Mouse (Mus musculus) brain, adult 2 months (tissue): ENCODE measurements around the gene Numbl.

ENCODE experiments used
- DNase-seq: peaks from one replicate; pipeline ENCODE4 v3.0.0; 2011; ENCODE audit warnings: low read depth, low spot score

Numbl gene

GRCm38 (mm10) chr7:27251946-27252345 is 6.3 kb upstream of the Numbl start:
- DNase-seq: no peak

DNA sequence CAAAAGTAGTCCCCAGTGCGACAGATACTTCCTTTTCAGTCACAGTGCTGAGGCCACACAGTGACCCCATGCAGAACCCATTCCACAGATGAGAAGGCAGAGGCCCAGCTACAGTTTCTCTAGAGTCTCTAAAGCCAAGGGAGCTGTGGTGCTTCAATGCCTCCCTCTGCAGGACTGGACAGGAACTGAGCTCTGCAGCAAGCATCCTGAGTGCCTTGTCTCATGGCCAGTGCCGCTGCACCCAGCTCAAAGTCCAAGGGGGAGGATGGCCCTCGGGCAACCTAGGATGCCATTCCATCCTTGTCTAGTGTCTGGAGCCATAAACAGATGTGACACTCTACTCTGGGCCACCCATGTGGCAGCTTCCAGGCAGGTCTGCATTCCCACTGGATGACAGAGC is 2.5 kb upstream of the Numbl start:
- DNase-seq: peak; percentile 47

- peak; percentile 94 for DNase-seq
Measured at GRCm38 (mm10) chr7:27257046-27257851, 984 bp upstream of the Numbl start.

GRCm38 (mm10) chr7:27257852-27258204 is 405 bp upstream of the Numbl start:
- DNase-seq: peak; percentile 69

GRCm38 (mm10) chr7:27259271-27259721 is 1.1 kb downstream of the Numbl start:
- DNase-seq: peak; percentile 46

GRCm38 (mm10) chr7:27259771-27260170 is 1.5 kb downstream of the Numbl start:
- DNase-seq: peak; percentile 71

DNA sequence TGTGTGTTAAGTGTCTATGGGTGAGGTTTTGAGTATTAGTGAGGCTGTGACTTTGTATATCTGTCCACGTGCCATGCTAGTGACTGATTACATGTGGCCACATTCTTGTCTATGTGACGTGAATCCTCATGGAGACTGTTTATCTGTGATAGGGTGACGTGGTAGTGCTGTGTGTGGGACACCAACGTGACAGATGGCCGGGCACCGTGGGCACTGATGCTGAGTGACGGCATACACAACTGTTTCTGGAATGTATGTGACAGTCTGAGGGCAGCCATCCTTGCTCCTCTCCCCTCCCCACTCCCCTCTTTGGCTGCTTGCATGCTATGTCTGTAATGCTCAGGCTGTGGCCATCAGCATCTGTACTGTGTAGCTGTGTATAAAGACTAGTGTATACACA is 2.6 kb downstream of the Numbl start:
- DNase-seq: peak; percentile 65

DNA sequence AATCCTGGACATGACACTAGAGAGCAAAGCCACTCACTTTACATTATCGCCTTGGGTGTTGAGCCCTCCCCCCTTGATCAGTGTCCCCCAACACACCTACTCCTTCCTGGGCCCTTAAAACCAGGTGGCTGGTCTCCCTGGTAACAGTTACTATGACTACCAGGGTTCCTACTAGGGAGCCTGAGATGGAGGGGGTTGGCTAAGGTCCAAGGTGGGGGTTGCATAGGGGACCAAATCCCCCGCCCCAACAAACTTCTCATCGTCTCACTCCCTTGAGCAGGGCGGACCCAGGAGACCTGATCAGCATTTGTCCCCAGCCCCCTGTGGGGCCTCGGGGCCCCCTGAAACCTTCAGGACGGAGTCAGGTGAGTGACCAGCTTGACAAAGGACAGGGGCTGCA is 3.7 kb downstream of the Numbl start:
- DNase-seq: peak; percentile 57

GRCm38 (mm10) chr7:27264761-27265160 is 6.5 kb downstream of the Numbl start:
- DNase-seq: peak; percentile 56

DNA sequence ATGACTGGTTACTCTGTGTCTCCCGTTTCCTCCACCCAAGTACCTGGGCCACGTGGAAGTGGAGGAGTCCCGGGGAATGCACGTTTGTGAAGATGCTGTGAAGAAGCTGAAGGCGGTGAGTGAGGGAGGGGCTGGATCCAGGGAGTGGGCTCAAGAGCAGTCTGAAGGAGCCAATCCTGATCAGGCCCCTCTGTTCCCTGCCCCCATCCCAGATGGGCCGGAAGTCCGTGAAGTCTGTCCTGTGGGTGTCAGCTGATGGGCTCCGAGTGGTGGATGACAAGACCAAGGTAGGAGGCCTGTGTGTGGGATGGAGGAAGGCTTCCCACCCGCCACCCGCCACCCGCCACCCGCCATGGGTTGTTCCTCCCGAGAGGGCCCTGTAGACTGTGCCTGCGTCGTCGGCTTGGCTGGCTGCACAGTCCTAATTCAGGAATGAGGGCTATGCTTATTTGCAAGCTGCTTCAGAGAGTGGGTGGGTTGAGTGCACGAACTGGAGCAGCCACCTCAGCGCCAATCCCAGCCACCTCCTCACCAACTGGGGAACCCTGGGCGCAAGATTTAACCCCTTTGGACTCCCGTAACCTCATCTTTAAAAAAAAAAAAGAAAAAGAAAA is 8.4 kb downstream of the Numbl start:
- peak; percentile 87 for DNase-seq

DNA sequence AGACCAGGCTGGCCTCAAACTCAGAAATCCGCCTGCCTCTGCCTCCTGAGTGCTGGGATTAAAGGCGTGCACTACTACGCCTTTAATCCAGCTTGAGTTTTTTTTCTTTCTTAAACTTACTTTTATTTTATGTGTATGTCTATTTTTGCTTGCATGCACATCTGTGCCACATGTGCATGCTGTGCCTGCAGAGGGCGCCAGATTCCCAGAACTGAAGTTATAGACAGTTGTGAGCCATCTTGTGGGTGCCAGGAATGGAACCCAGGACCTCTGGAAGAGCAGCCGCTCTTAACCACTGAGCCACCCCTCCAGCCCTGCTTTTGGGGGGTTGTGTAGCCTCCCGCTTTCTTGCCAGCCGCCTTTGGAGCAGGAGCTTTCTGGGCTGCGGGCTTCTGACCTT is 13.2 kb downstream of the Numbl start:
- no peak for DNase-seq

DNA sequence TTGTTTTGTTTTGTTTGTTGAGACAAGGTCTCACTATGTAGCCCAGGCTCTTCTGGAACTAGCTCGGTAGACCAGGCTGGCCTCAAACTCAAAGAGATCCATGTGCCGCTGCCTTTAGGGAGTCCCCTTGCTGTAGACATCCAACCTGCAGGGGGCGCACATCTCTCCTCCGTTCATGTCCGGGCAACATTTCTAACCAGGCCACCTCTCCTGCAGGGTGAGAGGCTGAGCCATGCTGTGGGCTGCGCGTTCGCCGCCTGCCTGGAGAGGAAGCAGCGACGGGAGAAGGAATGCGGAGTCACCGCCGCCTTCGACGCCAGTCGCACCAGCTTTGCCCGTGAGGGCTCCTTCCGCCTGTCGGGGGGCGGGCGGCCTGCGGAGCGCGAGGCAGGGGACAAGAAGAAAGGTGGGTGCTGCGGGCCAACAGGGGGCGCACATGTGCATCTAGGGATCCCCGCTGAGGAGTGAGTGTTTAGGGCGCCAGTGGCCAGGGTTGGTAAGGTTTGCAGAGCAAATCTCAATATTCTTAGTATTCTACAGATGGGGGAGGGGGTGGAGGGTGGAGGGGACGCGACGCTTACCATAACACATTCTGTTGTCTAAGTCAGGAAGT is 15.6 kb downstream of the Numbl start:
- peak; percentile 59 for DNase-seq

GRCm38 (mm10) chr7:27274916-27275315 is 16.7 kb downstream of the Numbl start:
- DNase-seq: no peak

- DNase-seq: no peak
Measured at GRCm38 (mm10) chr7:27276021-27276420, 17.8 kb downstream of the Numbl start.

- peak; percentile 38 for DNase-seq
Measured at GRCm38 (mm10) chr7:27277191-27277590, 19.0 kb downstream of the Numbl start.

DNA sequence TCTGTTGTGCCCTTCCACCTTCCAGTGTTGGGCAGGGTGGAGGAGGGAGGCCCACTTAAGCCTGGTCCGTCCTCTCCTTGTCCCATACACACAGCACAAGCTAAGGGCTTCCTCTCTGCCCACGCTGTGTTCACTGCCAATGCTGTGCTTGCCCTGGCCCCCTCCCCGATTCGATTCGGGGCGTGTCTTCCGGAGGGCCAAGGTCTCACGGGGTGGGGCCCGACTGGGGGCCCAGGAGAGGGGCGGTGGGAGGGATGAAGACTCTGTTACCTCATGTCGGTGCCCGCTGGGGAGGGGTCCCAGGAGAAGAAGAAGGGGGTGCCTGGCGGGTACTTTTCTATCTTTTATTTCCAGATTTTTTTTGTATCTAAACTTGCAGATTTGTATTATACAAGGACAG is 23.5 kb downstream of the Numbl start:
- no peak for DNase-seq

DNA sequence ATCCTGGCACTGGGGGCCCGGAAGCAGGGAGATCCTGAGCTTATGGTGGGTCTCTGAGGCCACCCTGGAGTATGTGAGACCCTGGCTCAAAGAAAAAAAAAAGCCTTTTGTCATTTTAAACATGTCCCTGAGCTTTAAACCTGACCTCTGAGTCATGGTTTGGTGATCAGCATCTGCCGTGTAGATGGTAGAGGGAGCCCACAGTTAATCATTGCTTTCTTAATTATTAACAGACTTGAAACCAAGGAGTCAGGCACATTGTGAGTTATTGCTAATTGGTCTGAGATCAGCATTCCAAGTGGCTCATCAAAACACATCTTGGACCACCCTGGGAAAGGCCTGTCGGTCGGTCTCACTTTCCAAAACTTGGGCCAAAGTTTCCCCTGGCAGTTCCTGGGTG is 24.0 kb downstream of the Numbl start:
- DNase-seq: no peak

- DNase-seq: peak; percentile 44
Measured at GRCm38 (mm10) chr7:27284865-27285697, 26.8 kb downstream of the Numbl start.

DNA sequence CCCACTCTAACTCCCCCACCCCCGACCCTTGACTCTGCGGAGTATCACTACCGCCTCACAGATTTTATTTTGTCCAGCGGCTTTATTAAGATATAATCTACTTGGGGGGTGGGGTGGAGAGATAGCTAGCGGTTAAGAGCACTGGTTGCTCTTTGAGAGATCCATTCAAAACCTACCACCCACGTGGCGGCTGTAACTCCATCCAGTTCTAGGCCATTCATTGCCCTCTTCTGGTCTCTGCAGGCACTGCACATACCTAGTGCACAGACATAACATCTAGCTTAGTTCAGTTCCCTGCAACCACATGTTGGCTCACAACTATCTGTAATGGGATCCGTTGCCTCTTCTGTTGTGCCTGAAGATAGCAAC is 27.4 kb downstream of the Numbl start:
- peak; percentile 80 for DNase-seq

DNA sequence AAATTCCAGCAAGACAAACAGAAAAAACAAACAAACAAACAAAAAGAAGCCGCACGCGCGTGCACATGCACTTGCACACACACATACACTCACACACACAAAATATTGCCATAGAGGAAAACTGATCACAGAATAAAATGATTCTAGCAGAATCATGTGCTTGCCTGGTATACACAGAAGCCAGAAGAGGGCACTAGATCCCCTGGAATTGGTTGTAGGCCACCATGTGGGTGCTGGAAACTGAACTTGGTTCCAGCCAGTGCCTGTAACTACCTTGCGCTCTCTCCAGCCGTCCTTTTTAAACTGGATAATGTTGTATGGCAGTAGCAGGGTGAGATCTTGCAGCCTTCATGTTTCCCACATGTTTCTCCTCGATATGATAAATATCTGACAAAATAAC is 30.5 kb downstream of the Numbl start:
- no peak for DNase-seq

GRCm38 (mm10) chr7:27290555-27290954 is 32.3 kb downstream of the Numbl start:
- no peak for DNase-seq
